Mouse (Mus musculus): Measurements from ENCODE around the gene Prkcq. TPM values are rescaled to one million over a fixed set of nuclear protein-coding genes. Genes with fewer than 3 reads are reported as not detected.

Prkcq gene
- total and polyA plus RNA-seq, 2 experiments = 0.29 to 1.8 TPM

GRCm38 (mm10) chr2:11188279-11188678 is 16.4 kb downstream of the Prkcq start:
- peak; percentile 20 for DNase-seq (ENCODE audit: extremely low read depth, low read depth, low spot score)
- WGBS = 32% methylated on average over 1 of the region's 1 CpGs
- TF ChIP-seq POLR2A (IDR thresholded peaks at IDR 0.05; ENCODE audit: extremely low read depth, insufficient read depth, low read length) (no peak), CTCF (IDR thresholded peaks at IDR 0.05; ENCODE audit: low read depth, low read length) (no peak)
- Histone ChIP-seq H3K4me1 (ENCODE audit: control insufficient read depth, insufficient read depth, low read length) (peaks cover 2% of the 10 kb centered on the region), H3K27me3 (ENCODE audit: control insufficient read depth, insufficient read depth, low read length) (no peaks in the 10 kb centered on the region), H3K79me2 (ENCODE audit: control insufficient read depth, insufficient read depth, low read length) (no peaks in the 10 kb centered on the region), H3K4me3 (ENCODE audit: insufficient read depth, low read depth, low read length) (no peak overlapping the region), H3K36me3 (ENCODE audit: control insufficient read depth, insufficient read depth, low read length) (no peaks in the 10 kb centered on the region), H3K9ac (ENCODE audit: low read depth, low read length) (no peak overlapping the region), H3K27ac (replicated peaks; ENCODE audit: insufficient read depth, low read depth, low read length) (no peak overlapping the region)

- no peak for TF ChIP-seq CTCF (IDR thresholded peaks at IDR 0.05; ENCODE audit: low read depth, low read length)
- TF ChIP-seq POLR2A (IDR thresholded peaks at IDR 0.05; ENCODE audit: extremely low read depth, insufficient read depth, low read length) = no peak
- H3K4me3 ChIP-seq (ENCODE audit: insufficient read depth, low read depth, low read length) = no peak overlapping the region
- no peak for DNase-seq (ENCODE audit: extremely low read depth, low read depth, low spot score)
- H3K27me3 ChIP-seq (ENCODE audit: control insufficient read depth, insufficient read depth, low read length) = no peaks in the 10 kb centered on the region
- H3K9ac ChIP-seq (ENCODE audit: low read depth, low read length) = no peak overlapping the region
- H3K27ac ChIP-seq (replicated peaks; ENCODE audit: insufficient read depth, low read depth, low read length) = no peak overlapping the region
- WGBS = 96% methylated on average over 4 of the region's 4 CpGs
- no peaks in the 10 kb centered on the region for H3K79me2 ChIP-seq (ENCODE audit: control insufficient read depth, insufficient read depth, low read length)
- H3K36me3 ChIP-seq (ENCODE audit: control insufficient read depth, insufficient read depth, low read length) = no peaks in the 10 kb centered on the region
- peaks cover 2% of the 10 kb centered on the region for H3K4me1 ChIP-seq (ENCODE audit: control insufficient read depth, insufficient read depth, low read length)
Observed at GRCm38 (mm10) chr2:11189150-11189767, 17.4 kb downstream of the Prkcq start.

- peak overlapping the region; percentile 37 for H3K4me3 ChIP-seq (ENCODE audit: insufficient read depth, low read depth, low read length)
- H3K9ac ChIP-seq (ENCODE audit: low read depth, low read length) = peak overlapping the region; percentile 3; the same call in 1 of the 2 replicates
- no peak for TF ChIP-seq POLR2A (IDR thresholded peaks at IDR 0.05; ENCODE audit: extremely low read depth, insufficient read depth, low read length)
- TF ChIP-seq CTCF (IDR thresholded peaks at IDR 0.05; ENCODE audit: low read depth, low read length) = no peak
- H3K36me3 ChIP-seq (ENCODE audit: control insufficient read depth, insufficient read depth, low read length) = no peaks in the 10 kb centered on the region
- H3K27me3 ChIP-seq (ENCODE audit: control insufficient read depth, insufficient read depth, low read length) = no peaks in the 10 kb centered on the region
- WGBS = 53% methylated on average over 12 of the region's 12 CpGs
- peak overlapping the region; percentile 47 for H3K27ac ChIP-seq (replicated peaks; ENCODE audit: insufficient read depth, low read depth, low read length)
- H3K4me1 ChIP-seq (ENCODE audit: control insufficient read depth, insufficient read depth, low read length) = peaks cover 2% of the 10 kb centered on the region; the same call in 1 of the 2 replicates
- H3K79me2 ChIP-seq (ENCODE audit: control insufficient read depth, insufficient read depth, low read length) = no peaks in the 10 kb centered on the region
- DNase-seq (ENCODE audit: extremely low read depth, low read depth, low spot score) = peak; percentile 45
Observed at GRCm38 (mm10) chr2:11192281-11193098, 20.6 kb downstream of the Prkcq start.

GRCm38 (mm10) chr2:11193099-11193618 is 21.3 kb downstream of the Prkcq start:
- H3K27ac ChIP-seq (replicated peaks; ENCODE audit: insufficient read depth, low read depth, low read length) = peak overlapping the region; percentile 47; the same call in 1 of the 2 replicates
- no peaks in the 10 kb centered on the region for H3K79me2 ChIP-seq (ENCODE audit: control insufficient read depth, insufficient read depth, low read length)
- no peak overlapping the region for H3K4me3 ChIP-seq (ENCODE audit: insufficient read depth, low read depth, low read length)
- WGBS = 83% methylated on average over 6 of the region's 6 CpGs
- no peak overlapping the region for H3K9ac ChIP-seq (ENCODE audit: low read depth, low read length)
- no peaks in the 10 kb centered on the region; the same call in 1 of the 2 replicates for H3K4me1 ChIP-seq (ENCODE audit: control insufficient read depth, insufficient read depth, low read length)
- no peaks in the 10 kb centered on the region for H3K27me3 ChIP-seq (ENCODE audit: control insufficient read depth, insufficient read depth, low read length)
- no peak for TF ChIP-seq POLR2A (IDR thresholded peaks at IDR 0.05; ENCODE audit: extremely low read depth, insufficient read depth, low read length)
- no peak for TF ChIP-seq CTCF (IDR thresholded peaks at IDR 0.05; ENCODE audit: low read depth, low read length)
- no peaks in the 10 kb centered on the region for H3K36me3 ChIP-seq (ENCODE audit: control insufficient read depth, insufficient read depth, low read length)
- peak; percentile 10 for DNase-seq (ENCODE audit: extremely low read depth, low read depth, low spot score)

- Histone ChIP-seq H3K79me2 (ENCODE audit: control insufficient read depth, insufficient read depth, low read length) (no peaks in the 10 kb centered on the region), H3K27me3 (ENCODE audit: control insufficient read depth, insufficient read depth, low read length) (no peaks in the 10 kb centered on the region), H3K36me3 (ENCODE audit: control insufficient read depth, insufficient read depth, low read length) (no peaks in the 10 kb centered on the region), H3K4me1 (ENCODE audit: control insufficient read depth, insufficient read depth, low read length) (no peaks in the 10 kb centered on the region; the same call in 1 of the 2 replicates), H3K9ac (ENCODE audit: low read depth, low read length) (no peak overlapping the region), H3K27ac (replicated peaks; ENCODE audit: insufficient read depth, low read depth, low read length) (no peak overlapping the region), H3K4me3 (ENCODE audit: insufficient read depth, low read depth, low read length) (no peak overlapping the region)
- TF ChIP-seq CTCF (IDR thresholded peaks at IDR 0.05; ENCODE audit: low read depth, low read length) (no peak), POLR2A (IDR thresholded peaks at IDR 0.05; ENCODE audit: extremely low read depth, insufficient read depth, low read length) (no peak)
- WGBS = 83% methylated on average over 5 of the region's 5 CpGs
- no peak for DNase-seq (ENCODE audit: extremely low read depth, low read depth, low spot score)
Observed at GRCm38 (mm10) chr2:11194732-11195340, 22.9 kb downstream of the Prkcq start.
